Mouse (Mus musculus): Measurements from ENCODE around the gene Olfr705. TPM values are rescaled to one million over a fixed set of nuclear protein-coding genes. Genes with fewer than 3 reads are reported as not detected.

The Olfr705 gene
- polyA plus RNA-seq, 1 experiment from 2014 or later, result not detected

Other genes with a start within 250 kb of the Olfr705 start
- not detected in 2 replicates for gene Olfr693, start 196.3 kb downstream of the Olfr705 start, polyA plus RNA-seq (2014; fragmentation: Nextera tagmentation; extraction: Ambion mirVana)
- gene Olfr694, start 185.1 kb downstream of the Olfr705 start, polyA plus RNA-seq (2014; fragmentation: Nextera tagmentation; extraction: Ambion mirVana), result not detected in 2 replicates
- not detected in 2 replicates for gene Olfr695, start 160.5 kb downstream of the Olfr705 start, polyA plus RNA-seq (2014; fragmentation: Nextera tagmentation; extraction: Ambion mirVana)
- gene Olfr697, start 134.4 kb downstream of the Olfr705 start, polyA plus RNA-seq (2014; fragmentation: Nextera tagmentation; extraction: Ambion mirVana), result not detected in 2 replicates
- not detected in 2 replicates for gene Olfr698, start 121.5 kb downstream of the Olfr705 start, polyA plus RNA-seq (2014; fragmentation: Nextera tagmentation; extraction: Ambion mirVana)
- gene Olfr699, start 83.7 kb downstream of the Olfr705 start, polyA plus RNA-seq (2014; fragmentation: Nextera tagmentation; extraction: Ambion mirVana), result not detected in 2 replicates
- gene Olfr700, start 68.1 kb downstream of the Olfr705 start, polyA plus RNA-seq (2014; fragmentation: Nextera tagmentation; extraction: Ambion mirVana), result not detected in 2 replicates
- gene Olfr701, start 62.8 kb downstream of the Olfr705 start, polyA plus RNA-seq (2014; fragmentation: Nextera tagmentation; extraction: Ambion mirVana), result not detected in 2 replicates
- gene Olfr702, start 43.0 kb downstream of the Olfr705 start, polyA plus RNA-seq (2014; fragmentation: Nextera tagmentation; extraction: Ambion mirVana), result not detected in 2 replicates
- not detected in 2 replicates for gene Olfr703, start 33.5 kb downstream of the Olfr705 start, polyA plus RNA-seq (2014; fragmentation: Nextera tagmentation; extraction: Ambion mirVana)
- not detected in 2 replicates for gene Olfr704, start 13.7 kb downstream of the Olfr705 start, polyA plus RNA-seq (2014; fragmentation: Nextera tagmentation; extraction: Ambion mirVana)
- gene Olfr706, start 11.3 kb upstream of the Olfr705 start, polyA plus RNA-seq (2014; fragmentation: Nextera tagmentation; extraction: Ambion mirVana), result not detected in 2 replicates
- not detected in 2 replicates for gene Olfr707, start 24.4 kb upstream of the Olfr705 start, polyA plus RNA-seq (2014; fragmentation: Nextera tagmentation; extraction: Ambion mirVana)
- not detected in 2 replicates for gene Olfr1532-ps1, start 31.1 kb upstream of the Olfr705 start, polyA plus RNA-seq (2014; fragmentation: Nextera tagmentation; extraction: Ambion mirVana)
- gene Olfr709-ps1, start 55.3 kb upstream of the Olfr705 start, polyA plus RNA-seq (2014; fragmentation: Nextera tagmentation; extraction: Ambion mirVana), result not detected in 2 replicates
- not detected in 2 replicates for gene Olfr710, start 71.4 kb upstream of the Olfr705 start, polyA plus RNA-seq (2014; fragmentation: Nextera tagmentation; extraction: Ambion mirVana)
- gene Olfr6, start 87.0 kb upstream of the Olfr705 start, polyA plus RNA-seq (2014; fragmentation: Nextera tagmentation; extraction: Ambion mirVana), result not detected in 2 replicates
- gene Olfr711, start 98.6 kb upstream of the Olfr705 start, polyA plus RNA-seq (2014; fragmentation: Nextera tagmentation; extraction: Ambion mirVana), result not detected in 2 replicates
- not detected in 2 replicates for gene Olfr2, start 129.2 kb upstream of the Olfr705 start, polyA plus RNA-seq (2014; fragmentation: Nextera tagmentation; extraction: Ambion mirVana)
- not detected in 2 replicates for gene Olfr713, start 154.3 kb upstream of the Olfr705 start, polyA plus RNA-seq (2014; fragmentation: Nextera tagmentation; extraction: Ambion mirVana)
- gene Olfr714, start 194.1 kb upstream of the Olfr705 start, polyA plus RNA-seq (2014; fragmentation: Nextera tagmentation; extraction: Ambion mirVana), result not detected in 2 replicates
- not detected in 2 replicates for gene Olfr17, start 216.3 kb upstream of the Olfr705 start, polyA plus RNA-seq (2014; fragmentation: Nextera tagmentation; extraction: Ambion mirVana)
- not detected in 2 replicates for gene Olfr715b, start 233.5 kb upstream of the Olfr705 start, polyA plus RNA-seq (2014; fragmentation: Nextera tagmentation; extraction: Ambion mirVana)

Measured in hindbrain, embryonic 14.5 days (tissue).